Mouse (Mus musculus): Measurements from ENCODE around the gene Jmjd7. TPM values are rescaled to one million over a fixed set of nuclear protein-coding genes. Genes with fewer than 3 reads are reported as not detected.
A peak's percentile ranks its signal among the peaks of the same experiment; 100 is the strongest.

The Jmjd7 gene
- total RNA-seq (2021), result 1 to 10 TPM; 2.5 to 3.7 TPM
- long read RNA-seq, experiment 1, partial matches to known transcripts, result 0 of 4 reads
- long read RNA-seq, experiment 1, other reads (novel, unspliced or antisense), result 0 of 4 reads
- long read RNA-seq, experiment 2, transcript Jmjd7-201 (8 exons, 1,373 nt), result major isoform, 5 of 5 reads
- long read RNA-seq, experiment 2, partial matches to known transcripts, result 0 of 5 reads
- long read RNA-seq, experiment 2, other reads (novel, unspliced or antisense), result 0 of 5 reads

DNA sequence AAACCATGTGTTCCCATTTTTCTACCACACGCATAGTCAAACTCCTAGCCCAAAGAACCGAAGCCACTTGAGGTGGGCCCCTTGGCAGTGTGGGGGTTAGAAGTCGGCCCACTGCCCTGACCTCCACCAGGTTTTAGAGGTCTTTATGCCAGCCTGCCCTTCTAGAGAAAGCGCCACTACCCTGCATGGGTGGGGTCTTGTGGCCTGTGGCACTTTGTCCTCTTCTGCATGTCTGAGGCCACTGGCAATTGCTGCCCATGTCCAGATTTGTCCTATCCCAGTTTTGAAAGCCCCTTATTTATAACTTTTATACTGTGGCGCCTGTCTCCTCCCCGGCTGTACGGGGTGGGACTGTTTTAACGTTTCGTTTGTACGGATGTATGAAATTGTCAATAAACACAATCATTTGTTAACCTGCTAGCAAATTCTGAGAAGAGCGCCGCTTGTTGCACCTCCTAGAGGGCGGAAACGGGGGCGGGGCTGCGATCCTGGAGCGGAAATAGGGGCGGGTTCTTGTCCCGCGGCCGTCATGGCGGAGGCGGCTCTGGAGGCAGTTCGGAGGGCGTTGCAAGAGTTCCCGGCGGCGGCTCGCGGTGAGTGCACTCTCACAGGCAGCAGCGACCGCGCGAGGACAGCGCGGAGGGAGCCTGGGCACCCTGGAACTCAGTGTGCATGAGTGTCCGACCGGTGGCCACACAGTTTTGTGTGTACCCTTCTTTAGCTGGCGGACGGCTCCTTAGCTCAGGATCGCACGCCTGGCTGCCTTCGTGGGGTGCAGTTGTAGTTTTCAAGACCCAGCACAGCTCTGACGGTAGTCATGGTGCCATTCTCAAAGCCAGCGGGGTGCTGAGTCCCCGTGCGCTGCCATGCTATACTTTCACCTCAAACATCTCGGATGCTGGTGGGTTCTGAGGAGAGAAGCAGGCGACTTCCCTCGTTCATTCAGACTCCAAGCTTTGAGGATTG is at the start of gene Jmjd7, which contains the start of gene Gm28042:
Gene Jmjd7, plus strand, starts transcription at position 500 of the 966 bp plus-strand sequence.
Gene Gm28042, plus strand, starts transcription at position 510 of the 966 bp plus-strand sequence.
- DNase-seq, result peak; percentile 86

DNA sequence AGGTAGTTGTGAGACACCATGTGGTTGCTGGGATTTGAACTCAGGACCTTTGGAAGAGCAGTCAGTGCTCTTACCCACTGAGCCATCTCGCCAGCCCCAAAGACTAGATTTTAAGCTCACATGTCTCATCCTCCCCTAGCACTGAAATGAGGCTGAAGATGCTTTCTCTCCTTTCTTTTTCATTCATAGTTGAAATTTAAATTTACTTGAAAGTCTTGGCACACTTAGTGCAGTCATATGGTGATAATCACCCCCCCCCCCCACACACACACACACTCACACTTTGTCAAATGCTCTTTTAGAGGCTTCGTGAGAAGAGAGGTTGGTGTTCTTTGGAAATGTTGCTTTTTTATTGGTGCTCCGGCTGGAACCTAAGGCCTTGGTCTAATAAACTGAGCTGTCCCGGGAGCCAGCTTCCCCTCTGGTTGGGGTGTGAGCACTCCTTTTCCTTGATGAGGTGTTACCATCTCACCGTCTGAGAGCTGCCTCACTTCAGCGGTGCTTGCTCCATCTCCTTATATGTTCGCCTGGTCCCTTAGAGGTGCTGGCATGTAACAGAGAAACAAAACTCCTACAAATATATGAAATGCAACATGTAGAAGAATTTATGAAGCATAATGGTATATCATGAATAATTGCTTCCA is 46.8 kb upstream of the Jmjd7 start:
- no peak for DNase-seq

DNA sequence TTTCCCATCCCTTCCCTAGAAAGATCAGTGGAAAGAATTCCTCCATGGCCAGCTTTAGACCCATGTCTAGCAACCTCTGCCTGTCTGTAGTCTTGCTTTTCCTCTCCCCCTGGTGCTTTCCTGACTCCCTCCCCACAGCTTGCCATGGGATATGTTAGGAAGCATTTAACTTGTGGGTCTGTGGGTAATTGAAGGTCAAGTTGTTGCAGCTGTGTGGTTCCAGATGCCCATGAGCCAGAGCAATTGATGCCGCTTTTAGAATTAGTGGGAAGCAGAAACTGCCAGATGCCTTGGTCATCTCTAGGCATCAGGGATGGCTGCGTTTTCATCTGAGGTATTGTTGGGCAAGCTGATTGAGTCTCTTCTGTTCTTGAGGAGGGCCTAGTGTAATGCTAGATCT is 45.7 kb upstream of the Jmjd7 start:
- DNase-seq, result no peak

DNA sequence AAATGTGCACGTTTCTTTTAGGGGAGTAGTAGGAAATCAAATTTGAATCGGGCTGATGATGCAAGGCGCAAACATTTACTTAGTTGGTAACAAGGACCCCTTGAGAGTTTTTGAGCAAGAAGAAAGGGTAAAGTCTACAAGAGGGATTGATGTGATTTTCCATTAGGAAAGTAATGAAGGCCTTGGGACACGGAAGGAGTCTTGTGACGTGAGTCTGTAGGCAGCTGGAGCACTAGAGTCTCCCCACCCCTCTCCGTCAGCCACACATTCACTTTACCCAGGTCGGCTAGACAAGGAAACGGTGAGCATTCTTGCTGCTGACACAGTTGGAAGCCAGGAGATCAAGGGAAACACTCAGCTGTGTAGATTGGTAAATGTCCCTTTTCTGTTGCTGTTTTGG is 41.4 kb upstream of the Jmjd7 start:
- DNase-seq, result no peak

DNA sequence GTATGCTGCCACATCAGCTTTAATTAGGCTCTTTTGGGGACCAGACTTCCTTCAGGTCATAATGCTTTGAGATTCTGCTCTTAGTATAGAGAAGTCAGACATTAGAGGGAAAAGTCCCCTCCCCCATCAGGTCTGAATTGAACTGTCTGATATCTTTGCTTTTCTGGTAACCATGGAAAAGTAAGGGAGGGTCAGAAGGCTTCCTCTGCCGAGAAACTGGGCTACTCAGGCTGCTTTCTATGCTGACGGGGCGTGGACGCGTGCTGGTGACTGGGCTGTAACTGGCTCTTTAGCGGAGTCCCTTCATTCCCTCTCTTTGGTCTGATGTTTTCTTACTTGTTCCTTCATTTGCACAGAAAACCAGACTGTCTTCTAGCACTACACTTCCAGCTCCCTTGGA is 40.9 kb upstream of the Jmjd7 start:
- DNase-seq, result no peak

DNA sequence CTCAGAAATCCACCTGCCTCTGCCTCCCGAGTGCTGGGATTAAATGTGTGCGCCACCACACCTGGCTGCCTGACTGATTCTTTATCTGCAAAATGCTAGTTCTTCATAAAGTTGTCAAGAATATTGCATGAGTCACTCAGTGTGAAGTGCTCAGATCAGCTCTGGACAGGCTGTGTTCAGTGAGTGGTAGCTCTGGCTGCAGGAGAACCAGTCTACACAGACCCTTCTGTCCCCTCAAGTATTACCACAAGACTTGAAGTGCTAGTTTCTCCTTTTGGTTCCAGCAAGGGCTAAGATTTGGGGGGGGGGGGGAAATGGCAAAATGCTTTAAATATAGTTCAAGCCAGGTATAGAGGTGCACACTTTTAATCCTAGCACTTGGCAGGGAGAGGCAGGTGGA is 39.8 kb upstream of the Jmjd7 start:
- no peak for DNase-seq

DNA sequence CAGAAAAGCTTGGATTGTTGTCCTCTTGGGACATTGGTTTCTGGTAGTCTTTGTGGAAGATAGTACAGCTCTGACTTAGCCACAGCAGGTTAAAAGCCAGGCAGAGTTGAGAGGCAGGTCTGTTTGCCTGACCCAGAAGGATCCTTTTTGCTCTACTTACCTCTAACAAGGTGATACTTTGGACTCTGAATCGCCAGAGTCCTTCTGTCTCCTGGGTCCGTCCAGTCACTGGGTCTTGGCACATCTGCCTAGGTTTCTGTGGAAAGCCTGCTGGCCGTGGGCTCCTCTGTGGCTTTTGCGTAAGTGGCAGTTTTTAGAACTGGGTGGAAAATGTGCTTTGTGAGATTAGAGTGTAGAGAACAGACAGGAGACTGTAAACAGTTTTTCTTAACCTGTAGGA is 38.3 kb upstream of the Jmjd7 start:
- no peak for DNase-seq

DNA sequence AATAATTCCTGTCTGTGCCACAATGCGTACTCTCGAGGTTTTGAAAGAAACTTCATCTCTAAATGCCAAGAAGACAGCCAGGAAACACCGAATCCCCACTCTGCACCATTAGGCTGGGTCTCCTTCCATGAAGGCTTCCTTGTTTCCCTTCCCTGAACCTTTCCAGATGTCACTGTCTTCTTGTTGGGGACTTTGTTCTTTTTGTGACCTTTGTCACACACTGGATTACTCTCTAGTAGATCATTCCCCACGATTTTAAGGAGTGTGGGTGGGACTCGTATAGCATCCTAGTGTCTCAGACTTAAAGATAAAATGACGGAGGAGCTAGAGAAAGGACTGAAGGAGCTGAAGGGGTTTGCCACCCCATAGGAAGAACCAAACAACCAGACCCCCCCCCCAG is 36.4 kb upstream of the Jmjd7 start:
- DNase-seq, result no peak

DNA sequence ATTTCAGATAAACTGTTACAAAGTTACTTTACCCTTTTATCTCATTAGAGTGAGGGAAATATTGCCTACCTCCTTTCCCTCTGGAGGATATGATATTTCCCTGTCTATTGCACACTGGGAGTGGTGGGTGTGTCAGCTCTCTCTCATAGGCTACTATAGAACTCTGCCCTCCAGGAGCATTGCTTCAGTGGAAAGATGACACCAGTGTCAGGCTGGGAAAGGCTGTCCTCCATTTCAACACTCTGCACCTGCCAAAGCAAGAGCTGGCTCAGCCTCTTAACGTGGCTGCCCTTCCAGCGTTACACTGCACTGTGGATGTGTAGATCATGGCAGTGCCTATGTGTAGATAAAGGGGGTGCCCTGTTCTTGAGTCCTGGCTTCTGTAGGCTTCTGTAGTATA is 34.9 kb upstream of the Jmjd7 start:
- DNase-seq, result peak; percentile 59

DNA sequence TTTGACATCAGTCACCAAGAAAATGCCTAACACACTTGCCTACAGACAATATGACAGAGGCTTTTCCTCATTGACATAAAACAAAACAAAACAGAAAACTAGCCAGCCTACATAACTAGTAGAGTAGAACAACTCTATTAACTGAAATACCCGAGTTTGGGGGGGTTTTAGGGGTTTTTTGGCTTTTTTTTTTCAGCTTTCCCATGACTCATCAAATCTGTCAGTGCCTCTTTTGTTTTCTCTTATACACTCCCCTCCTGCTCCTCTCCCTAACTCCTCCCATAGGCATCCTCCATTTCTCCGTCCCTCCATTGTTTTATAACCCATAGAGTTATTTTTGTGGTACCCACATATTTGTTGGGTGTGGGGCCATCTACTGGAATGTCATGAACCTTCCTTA is 33.8 kb upstream of the Jmjd7 start:
- no peak for DNase-seq

DNA sequence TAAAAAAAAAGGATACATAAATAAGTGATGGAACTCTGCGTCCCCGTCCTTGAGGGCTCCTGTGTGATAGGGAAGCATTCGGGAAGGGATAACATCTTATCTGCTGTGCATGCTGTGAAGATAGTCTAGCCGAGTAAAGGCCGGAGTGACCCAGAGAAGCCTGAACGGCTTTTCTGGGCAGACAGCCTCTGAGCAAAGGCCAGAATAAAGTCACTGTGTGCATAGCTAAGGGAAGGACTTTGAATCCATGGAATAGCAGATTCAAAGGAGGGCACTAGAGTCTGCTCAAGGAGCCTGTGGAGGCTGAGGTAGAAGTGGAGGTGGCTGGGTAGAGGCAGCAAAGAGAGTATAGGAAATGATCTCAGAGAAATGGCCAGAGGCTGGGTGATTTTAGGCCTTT is 32.4 kb upstream of the Jmjd7 start:
- DNase-seq, result no peak

DNA sequence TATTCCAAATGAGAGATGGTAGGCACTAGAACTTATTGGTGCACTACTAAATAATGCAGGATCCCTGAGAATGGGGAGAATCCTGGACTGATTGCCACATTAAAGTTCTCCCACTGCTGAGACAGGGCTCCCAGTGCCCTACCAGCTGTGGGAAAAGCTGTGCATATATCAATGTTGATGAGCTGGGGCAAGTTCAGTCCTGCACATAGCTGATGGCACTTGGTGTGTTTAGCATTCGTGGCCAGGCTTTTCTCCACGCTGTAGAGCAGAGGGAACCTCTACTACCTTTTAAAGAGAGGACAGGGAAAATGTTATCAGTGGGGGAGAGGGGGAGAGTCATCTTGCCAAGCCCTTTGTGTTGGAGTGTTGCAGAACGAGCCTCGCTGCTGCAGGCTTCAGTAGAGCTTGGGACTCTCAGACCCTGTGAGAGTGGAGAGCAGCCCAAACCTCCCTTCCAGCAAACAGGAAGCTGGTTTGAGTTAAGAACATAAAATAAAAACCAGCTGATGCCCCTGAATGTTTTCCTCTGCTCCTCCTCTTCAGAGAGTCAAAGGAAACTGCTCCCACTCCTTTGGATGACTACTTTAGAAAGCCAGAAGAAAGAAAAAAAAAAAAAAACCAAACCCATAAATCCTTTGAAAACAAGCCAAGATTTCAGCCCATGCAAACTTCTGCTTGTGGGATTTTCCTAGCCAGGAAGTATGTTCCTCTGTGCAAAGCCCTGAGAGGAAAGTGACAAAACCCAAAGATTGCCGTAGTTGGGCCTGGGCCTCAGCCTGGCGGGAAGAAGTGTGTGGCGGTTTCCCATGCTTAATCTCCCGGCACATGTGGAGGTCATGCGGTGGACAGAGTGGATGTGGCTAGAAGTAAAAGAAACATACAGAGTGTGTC is 31.6 kb upstream of the Jmjd7 start:
- no peak for DNase-seq

DNA sequence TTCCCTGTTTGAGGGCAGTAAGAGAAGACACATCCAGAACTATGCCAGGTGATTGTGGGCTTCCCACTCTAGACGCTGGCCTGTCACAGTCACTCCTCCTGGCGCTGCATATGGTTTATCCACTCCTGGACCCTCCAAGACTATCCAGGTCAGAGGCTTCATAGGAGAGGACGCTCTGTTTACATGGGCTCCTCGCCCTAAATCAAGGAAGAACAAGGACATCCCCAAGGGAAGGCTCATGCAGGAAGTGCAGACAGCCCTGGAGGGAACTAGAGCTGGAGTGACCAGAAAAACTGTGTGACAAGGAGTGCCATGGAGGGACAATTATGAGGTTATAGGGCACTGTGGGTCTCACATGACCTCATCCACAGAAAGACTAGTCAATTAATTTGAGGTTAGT is 29.9 kb upstream of the Jmjd7 start:
- DNase-seq, result no peak

DNA sequence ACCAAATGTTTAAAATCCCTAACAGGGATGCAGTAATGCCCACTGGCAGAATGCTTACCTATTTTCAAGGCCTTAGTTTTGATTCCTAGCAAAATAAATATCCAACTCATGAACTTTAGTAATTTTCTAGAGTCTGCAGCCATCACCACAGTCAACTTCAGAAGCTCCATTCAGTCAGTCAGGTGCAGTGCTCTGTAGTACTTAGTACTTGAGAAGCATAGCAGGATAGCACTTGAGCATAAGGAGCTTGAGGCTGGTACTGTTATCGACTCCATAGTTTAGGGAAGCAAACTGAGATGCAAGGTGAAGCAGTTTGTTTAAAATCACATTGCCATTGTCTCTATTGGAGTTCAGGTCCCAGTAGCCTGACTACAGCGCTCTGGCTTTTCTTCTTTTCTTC is 27.6 kb upstream of the Jmjd7 start:
- DNase-seq, result no peak

DNA sequence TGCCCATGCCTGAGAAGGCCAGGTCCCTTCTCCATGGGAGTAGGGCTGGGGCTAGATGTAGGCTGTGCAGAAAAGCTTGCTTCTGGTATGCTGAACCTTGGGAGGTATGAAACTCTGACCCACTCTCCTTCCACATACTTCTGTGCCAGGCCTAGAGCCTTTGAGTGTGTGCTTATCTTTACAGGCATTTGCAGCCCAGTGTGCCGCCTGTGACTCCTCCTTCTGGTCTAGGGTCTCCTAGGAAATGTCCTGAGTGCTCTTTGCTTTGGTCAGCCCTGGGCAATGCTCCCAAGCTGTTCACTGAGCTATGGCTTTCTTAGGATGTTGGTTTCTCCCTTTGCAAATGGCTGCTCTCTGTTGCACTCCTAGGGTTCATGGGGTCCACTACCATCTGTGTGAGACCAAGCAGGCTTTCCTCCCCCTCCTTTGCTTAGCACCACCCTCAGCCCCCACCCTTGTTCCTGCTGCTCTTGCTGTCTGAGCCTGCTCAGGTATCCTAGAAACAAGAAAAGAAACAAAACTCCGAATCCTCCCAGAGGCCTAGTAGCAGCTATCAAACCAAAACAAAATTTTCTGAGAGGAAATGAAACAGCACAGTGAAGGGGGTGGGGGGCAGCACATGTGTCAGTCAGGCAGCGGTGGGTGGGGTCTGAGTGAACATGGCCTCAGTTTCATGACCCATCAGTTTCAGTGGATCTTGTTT is 26.2 kb upstream of the Jmjd7 start:
- DNase-seq, result no peak

DNA sequence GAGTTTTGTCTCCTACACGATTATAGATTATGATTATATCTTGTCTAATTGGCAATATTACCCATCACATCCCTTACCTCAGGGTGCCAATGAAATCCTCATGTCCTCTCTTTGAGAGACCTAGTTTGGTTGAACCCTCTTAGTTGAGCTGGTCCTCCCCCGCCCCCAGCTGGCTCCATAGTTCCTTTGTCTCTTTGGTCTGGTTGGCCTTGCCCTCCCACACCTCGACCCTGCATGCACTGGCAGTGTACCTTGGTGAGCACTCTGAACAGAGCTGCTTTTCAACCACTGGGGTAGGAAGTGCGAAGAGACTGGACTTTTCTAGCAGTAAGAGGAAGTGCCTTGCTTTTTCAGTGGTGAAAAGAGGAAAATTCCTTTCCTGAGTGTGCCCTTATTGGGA is 25.3 kb upstream of the Jmjd7 start:
- DNase-seq, result no peak

DNA sequence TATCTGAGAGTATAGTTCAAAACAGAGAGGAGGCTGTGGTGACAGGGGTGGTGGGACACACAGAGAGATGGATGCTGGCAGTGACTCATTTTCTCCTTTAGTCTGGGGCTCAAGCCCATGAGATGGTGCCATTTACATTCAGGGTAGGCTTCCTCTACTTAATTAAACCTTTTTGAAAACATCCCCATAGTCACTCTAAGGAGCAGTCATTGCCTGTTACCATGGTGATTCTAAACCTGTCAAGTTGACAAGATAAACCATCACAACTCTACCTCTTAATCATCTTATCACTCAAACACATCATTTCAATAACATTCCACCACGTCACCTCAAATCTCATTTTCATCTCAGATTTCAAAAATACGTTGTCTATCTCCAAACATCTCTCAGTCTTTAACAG is 23.3 kb upstream of the Jmjd7 start:
- DNase-seq, result no peak

DNA sequence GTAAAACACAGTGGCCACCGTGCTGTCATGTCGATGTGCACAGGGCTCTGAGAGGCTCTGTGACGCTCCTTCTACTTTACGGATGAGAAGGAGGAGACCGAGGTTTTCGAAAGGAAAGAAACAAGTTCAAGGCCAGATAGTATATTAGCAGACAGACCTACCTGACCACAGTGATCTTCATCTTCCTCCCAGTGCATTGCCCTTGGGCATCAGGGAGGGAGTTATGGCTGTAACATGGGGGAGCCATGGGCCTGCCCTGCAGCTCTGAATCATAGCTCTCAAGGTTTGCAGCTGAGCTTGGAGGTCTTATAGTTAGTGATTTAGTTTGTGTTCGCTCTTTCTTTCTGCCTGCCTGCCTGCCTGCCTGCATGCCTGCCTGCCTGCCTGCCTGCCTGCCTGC is 20.6 kb upstream of the Jmjd7 start:
- no peak for DNase-seq

DNA sequence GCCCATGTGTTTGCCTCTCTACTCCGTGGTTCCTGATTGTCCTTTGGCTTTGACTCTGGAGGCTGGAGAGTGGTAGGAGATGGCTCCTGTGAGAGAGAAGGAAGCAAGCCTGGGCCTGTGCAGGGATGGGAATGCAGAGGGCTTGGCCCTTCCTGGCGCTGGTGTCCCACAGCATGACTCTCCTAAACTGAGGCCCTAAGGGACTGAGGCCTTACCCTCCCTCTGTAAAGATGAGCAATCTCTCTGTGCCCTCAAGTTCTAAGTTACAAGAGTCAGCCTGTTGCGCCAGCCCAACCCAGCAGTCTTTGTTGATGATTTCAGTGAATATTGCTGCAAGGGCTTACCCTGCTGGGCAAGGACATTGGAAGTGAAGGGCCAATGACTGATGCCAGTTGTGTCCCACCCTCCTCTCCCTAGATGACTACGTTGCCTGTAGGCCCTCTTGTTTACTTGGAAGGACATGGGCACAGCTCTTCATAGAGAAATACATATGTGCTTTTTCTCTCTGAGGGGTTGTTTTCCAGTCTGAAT is 19.5 kb upstream of the Jmjd7 start:
- no peak for DNase-seq

DNA sequence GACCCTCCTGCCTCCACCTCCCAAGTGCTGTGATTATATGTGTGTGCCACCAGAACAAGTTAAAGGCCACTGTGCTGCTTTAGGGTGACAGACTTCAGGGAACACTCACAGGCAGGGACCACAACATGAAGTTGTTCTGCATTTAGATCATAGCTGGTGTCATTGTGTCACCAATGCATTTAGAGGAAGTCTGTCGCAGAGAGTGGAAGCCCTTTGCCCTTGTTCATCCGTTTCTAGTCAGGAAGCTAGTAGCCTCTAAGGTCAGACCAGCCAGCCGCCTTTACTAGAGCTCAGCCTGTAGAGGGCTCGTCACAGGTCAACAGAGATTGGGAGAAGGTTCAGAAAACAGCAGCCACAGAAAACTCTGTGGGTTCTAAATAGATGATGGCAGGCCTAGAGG is 18.6 kb upstream of the Jmjd7 start:
- DNase-seq, result no peak
